Mouse (Mus musculus) brain, embryonic 14.5 days (tissue): ENCODE measurements around the gene Cpn2.

Experiments used
- CTCF ChIP-seq: fragments of 200-500 bp; IDR thresholded peaks from 2 replicates; pipeline ENCODE4 v1.5.1; 2012; ENCODE audit warnings: inconsistent platforms, mild to moderate bottlenecking, moderate library complexity, borderline replicate concordance; ENCODE audit not compliant: insufficient read depth, insufficient read length; ENCODE audit errors: extremely low read depth
- POLR2A ChIP-seq: fragments of 200-500 bp; IDR thresholded peaks from 2 replicates; pipeline ENCODE4 v1.6.1; 2012; ENCODE audit warnings: mild to moderate bottlenecking, inconsistent platforms, borderline replicate concordance; ENCODE audit not compliant: poor library complexity, insufficient read depth, insufficient read length, severe bottlenecking; ENCODE audit errors: extremely low read depth

DNA sequence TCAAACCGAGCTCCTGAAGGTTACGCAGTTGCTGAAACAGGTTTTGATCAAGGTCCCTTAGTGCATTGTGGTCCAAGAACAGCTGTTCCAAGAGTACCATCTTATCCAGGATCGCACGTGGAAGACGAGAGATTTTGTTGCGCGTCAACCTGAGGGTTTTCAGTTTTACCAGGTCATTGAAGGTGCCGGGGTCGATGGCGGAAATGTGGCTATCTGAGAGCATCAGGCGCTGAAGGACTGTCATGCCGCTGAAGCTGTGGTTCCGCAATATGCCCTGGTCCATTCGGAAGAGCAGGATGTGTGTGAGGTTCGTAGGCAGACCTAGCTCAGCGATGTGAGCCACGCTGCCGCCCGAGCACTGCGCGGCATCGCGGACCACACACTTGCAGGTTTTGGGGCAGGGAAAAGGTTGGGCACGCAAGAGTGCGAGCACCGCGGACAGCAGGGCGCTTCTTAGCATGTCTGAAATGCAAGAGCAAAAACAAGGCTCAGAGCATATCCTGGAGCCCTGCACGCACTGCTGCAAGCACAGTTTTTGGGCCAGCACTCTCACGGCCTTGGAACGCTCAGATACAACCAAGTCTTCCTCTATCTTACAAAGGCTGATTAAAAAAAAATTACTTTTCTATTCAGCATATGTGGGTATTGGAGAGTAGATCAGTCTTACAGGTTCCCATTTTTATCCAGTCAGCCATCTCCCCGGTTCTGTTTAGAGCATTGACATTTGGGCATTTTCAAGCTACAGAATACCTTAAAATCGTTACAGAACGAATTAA is 42.3 kb upstream of the Cpn2 start:
- TF ChIP-seq CTCF (no peak), POLR2A (no peak)
